Mouse (Mus musculus) limb, embryonic 11.5 days (tissue): ENCODE data around the gene Slc31a2. TPM values are rescaled to one million over a fixed set of nuclear protein-coding genes. Genes with fewer than 3 reads are reported as not detected.

ENCODE experiments used
- ATAC-seq: fragments of 200-750 bp; cut with Nextera tagmentation; 2 replicates; pipeline ENCODE4 v1.8.0; 2017; ENCODE audit warnings: low read depth; ENCODE audit not compliant: insufficient number of reproducible peaks, low FRiP score, low TSS enrichment
- DNase-seq: peaks from one replicate; pipeline ENCODE4 v3.0.0-alpha.2; 2015; ENCODE audit warnings: low spot score
- H3K27ac ChIP-seq: fragments of 300-500 bp; sonication (generic); replicated peaks from 2 replicates; pipeline ENCODE4 v1.5.1; 2014; ENCODE audit warnings: low read depth, mild to moderate bottlenecking, low read length
- H3K27me3 ChIP-seq: fragments of 300-500 bp; sonication (generic); 2 replicates; pipeline ENCODE4 v1.6.1; 2014; ENCODE audit warnings: mild to moderate bottlenecking, low read length, mixed read lengths; ENCODE audit not compliant: control insufficient read depth, insufficient read depth
- H3K36me3 ChIP-seq: fragments of 300-500 bp; sonication (generic); 2 replicates; pipeline ENCODE4 v1.6.1; 2014; ENCODE audit warnings: mild to moderate bottlenecking, low read length, moderate library complexity, mixed read lengths; ENCODE audit not compliant: control insufficient read depth, insufficient read depth
- H3K4me1 ChIP-seq: fragments of 300-500 bp; sonication (generic); 2 replicates; pipeline ENCODE4 v1.6.1; 2014; ENCODE audit warnings: low read length, mixed read lengths; ENCODE audit not compliant: control insufficient read depth, insufficient read depth
- H3K4me2 ChIP-seq: fragments of 300-500 bp; sonication (generic); 2 replicates; pipeline ENCODE4 v1.6.1; 2014; ENCODE audit warnings: low read depth, mild to moderate bottlenecking, moderate library complexity; ENCODE audit not compliant: severe bottlenecking
- H3K4me3 ChIP-seq: fragments of 300-500 bp; sonication (generic); 2 replicates; pipeline ENCODE4 v1.5.1; 2014; ENCODE audit warnings: low read depth, low read length
- H3K9ac ChIP-seq: fragments of 300-500 bp; sonication (generic); 2 replicates; pipeline ENCODE4 v1.6.1; 2014; ENCODE audit warnings: mild to moderate bottlenecking, low read length
- H3K9me3 ChIP-seq: fragments of 300-500 bp; sonication (generic); 2 replicates; pipeline ENCODE4 v1.6.1; 2016; ENCODE audit warnings: low read length; ENCODE audit not compliant: control insufficient read depth
- WGBS: fragments of 180-500 bp; shearing (Covaris S2); extraction: QIAGEN DNeasy Blood & Tissue Kit; methylation state at CpG from one replicate; pipeline ENCODE4 v1.1.7; 2014; 5-methylcytosine and 5-hydroxymethylcytosine counted together
- polyA plus RNA-seq: library from polyadenylated mRNA; unstranded; fragments of >200 nt; fragmentation: Nextera tagmentation; extraction: Ambion mirVana; gene quantifications from 2 replicates; pipeline ENCODE4 v1.2.1, GENCODE M21; 2014

Slc31a2 gene
- polyA plus RNA-seq, result 9.6 and 11.3 TPM in 2 replicates

- WGBS, result 49% methylated on average over 2 of the region's 2 CpGs
- no peaks in the 10 kb centered on the region for H3K4me1 ChIP-seq
- no peak within 1 kb of the TSS for H3K4me2 ChIP-seq
- H3K9ac ChIP-seq, result no peak within 1 kb of the TSS
- DNase-seq (no peak), ATAC-seq (no peak)
- no peaks in the 10 kb centered on the region for H3K36me3 ChIP-seq
- no peaks in the 10 kb centered on the region for H3K27me3 ChIP-seq
- no peak within 1 kb of the TSS for H3K4me3 ChIP-seq
- H3K27ac ChIP-seq, result no peak within 1 kb of the TSS
- H3K9me3 ChIP-seq, result no peaks in the 10 kb centered on the region
These were observed at the start of gene Slc31a2 for GRCm38 (mm10) chr4:62262276-62262675. Slc31a2 (plus strand) TSS chr4:62262562.

- no peak overlapping the region for H3K9ac ChIP-seq
- WGBS, result 84% methylated on average over 2 of the region's 2 CpGs
- no peak overlapping the region for H3K27ac ChIP-seq
- H3K9me3 ChIP-seq, result no peaks in the 10 kb centered on the region
- ATAC-seq (no peak), DNase-seq (no peak)
- peaks cover 2% of the 10 kb centered on the region; the same call in 1 of the 2 replicates for H3K4me1 ChIP-seq
- H3K36me3 ChIP-seq, result no peaks in the 10 kb centered on the region
- H3K27me3 ChIP-seq, result no peaks in the 10 kb centered on the region
- H3K4me3 ChIP-seq, result no peak overlapping the region
- no peak overlapping the region for H3K4me2 ChIP-seq
These were observed 48.9 kb upstream of the Slc31a2 start for GRCm38 (mm10) chr4:62213490-62213889.

GRCm38 (mm10) chr4:62228391-62228790 is 34.0 kb upstream of the Slc31a2 start:
- DNase-seq, result peak; percentile 68
- Histone ChIP-seq H3K4me2 (no peak overlapping the region), H3K27ac (no peak overlapping the region), H3K27me3 (no peaks in the 10 kb centered on the region), H3K36me3 (no peaks in the 10 kb centered on the region), H3K4me1 (no peaks in the 10 kb centered on the region), H3K4me3 (no peak overlapping the region), H3K9ac (no peak overlapping the region), H3K9me3 (no peaks in the 10 kb centered on the region)
- ATAC-seq, result no peak; the same call in 1 of the 2 replicates
- 44% methylated on average over 10 of the region's 10 CpGs for WGBS

GRCm38 (mm10) chr4:62229448-62229847 is 32.9 kb upstream of the Slc31a2 start:
- ATAC-seq (no peak), DNase-seq (peak; percentile 33)
- WGBS, result 90% methylated on average over 7 of the region's 7 CpGs
- no peaks in the 10 kb centered on the region for H3K4me1 ChIP-seq
- no peak overlapping the region for H3K4me2 ChIP-seq
- H3K9ac ChIP-seq, result no peak overlapping the region
- H3K4me3 ChIP-seq, result no peak overlapping the region
- no peaks in the 10 kb centered on the region for H3K36me3 ChIP-seq
- no peaks in the 10 kb centered on the region for H3K27me3 ChIP-seq
- no peaks in the 10 kb centered on the region for H3K9me3 ChIP-seq
- H3K27ac ChIP-seq, result no peak overlapping the region

DNA sequence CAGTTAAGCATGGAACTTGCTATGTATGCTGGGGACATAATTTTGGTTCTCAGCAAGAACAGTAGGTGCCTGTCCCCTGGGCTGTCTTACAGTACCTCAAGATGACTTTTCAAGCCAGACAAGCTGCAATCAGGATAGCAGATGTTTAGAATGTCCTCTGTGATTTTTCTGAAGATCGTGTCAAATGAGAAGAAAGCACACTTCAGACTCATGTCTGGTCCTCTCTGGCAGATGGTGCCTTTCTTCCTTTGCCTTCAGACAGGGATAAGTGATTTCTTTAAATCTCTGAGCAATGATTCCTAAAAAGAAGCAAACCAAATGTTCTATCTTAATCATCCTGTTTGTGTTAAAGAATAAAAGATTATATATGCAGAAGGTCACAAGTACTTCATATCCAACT is 32.2 kb upstream of the Slc31a2 start:
- no peak for DNase-seq
- ATAC-seq, result no peak
- 76% methylated on average over 1 of the region's 1 CpGs for WGBS
- Histone ChIP-seq H3K4me3 (no peak overlapping the region), H3K9me3 (no peaks in the 10 kb centered on the region), H3K4me2 (no peak overlapping the region), H3K36me3 (no peaks in the 10 kb centered on the region), H3K9ac (no peak overlapping the region), H3K27ac (no peak overlapping the region), H3K4me1 (no peaks in the 10 kb centered on the region), H3K27me3 (no peaks in the 10 kb centered on the region)

DNA sequence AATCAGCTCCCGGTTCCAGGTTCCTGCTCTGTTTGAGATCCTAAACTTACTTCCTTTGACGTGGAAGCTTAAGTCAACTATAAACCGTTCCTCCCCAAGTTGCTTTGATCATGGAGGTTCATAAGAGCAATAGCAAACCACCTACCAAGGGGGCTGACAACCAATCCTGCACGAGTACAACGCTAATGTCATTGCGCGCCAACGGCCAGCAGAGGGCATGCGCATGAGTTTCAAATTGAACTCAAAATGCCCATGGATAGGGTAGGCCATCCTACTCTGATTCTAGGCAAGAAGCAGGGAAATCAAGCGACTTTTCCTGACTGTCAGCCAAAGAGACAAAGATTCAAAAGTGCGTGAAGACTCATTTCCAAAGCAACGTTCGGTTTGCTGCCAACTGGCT is 31.6 kb upstream of the Slc31a2 start, which contains the start of gene Zfp37:
Gene Zfp37 (minus strand): TSS at position 279 of the 400 bp plus-strand sequence.
- DNase-seq (no peak), ATAC-seq (no peak)
- Histone ChIP-seq H3K4me1 (no peaks in the 10 kb centered on the region), H3K36me3 (no peaks in the 10 kb centered on the region), H3K4me2 (no peak within 1 kb of the TSS), H3K9ac (no peak within 1 kb of the TSS), H3K4me3 (no peak within 1 kb of the TSS), H3K27me3 (no peaks in the 10 kb centered on the region), H3K9me3 (no peaks in the 10 kb centered on the region), H3K27ac (no peak within 1 kb of the TSS)
- WGBS, result 67% methylated on average over 13 of the region's 13 CpGs

DNA sequence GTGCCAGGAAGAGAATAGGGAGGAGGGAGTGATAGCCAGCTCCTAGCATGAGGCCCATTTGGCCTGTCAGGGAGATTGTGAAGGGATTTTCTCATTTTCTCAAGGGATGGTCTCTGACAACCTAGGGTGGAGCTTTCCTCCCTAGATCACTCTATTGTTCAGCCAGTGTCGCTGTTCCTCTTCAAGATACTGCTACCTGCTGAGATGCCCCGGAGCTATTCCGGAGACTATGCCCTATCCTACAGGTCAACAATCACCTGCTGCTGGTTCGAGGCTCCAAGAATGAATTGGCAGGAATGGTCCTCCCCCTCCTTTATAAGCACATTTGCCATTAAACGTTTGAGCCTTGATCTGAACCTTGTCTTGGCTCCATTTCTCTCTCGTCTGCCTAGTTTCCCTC is 21.8 kb upstream of the Slc31a2 start:
- Histone ChIP-seq H3K4me1 (no peaks in the 10 kb centered on the region), H3K27me3 (no peaks in the 10 kb centered on the region), H3K9ac (no peak overlapping the region), H3K4me2 (no peak overlapping the region), H3K9me3 (no peaks in the 10 kb centered on the region), H3K27ac (no peak overlapping the region), H3K4me3 (no peak overlapping the region), H3K36me3 (no peaks in the 10 kb centered on the region)
- no peak for ATAC-seq
- 69% methylated on average over 6 of the region's 6 CpGs for WGBS
- DNase-seq, result no peak

- ATAC-seq, result no peak
- H3K4me2 ChIP-seq, result no peak overlapping the region
- no peaks in the 10 kb centered on the region for H3K4me1 ChIP-seq
- no peak overlapping the region for H3K4me3 ChIP-seq
- H3K27ac ChIP-seq, result no peak overlapping the region
- H3K27me3 ChIP-seq, result no peaks in the 10 kb centered on the region
- WGBS, result 46% methylated on average over 4 of the region's 4 CpGs
- no peaks in the 10 kb centered on the region for H3K9me3 ChIP-seq
- no peak overlapping the region for H3K9ac ChIP-seq
- no peaks in the 10 kb centered on the region for H3K36me3 ChIP-seq
- no peak for DNase-seq
These were observed 14.0 kb upstream of the Slc31a2 start for GRCm38 (mm10) chr4:62248328-62248727.

DNA sequence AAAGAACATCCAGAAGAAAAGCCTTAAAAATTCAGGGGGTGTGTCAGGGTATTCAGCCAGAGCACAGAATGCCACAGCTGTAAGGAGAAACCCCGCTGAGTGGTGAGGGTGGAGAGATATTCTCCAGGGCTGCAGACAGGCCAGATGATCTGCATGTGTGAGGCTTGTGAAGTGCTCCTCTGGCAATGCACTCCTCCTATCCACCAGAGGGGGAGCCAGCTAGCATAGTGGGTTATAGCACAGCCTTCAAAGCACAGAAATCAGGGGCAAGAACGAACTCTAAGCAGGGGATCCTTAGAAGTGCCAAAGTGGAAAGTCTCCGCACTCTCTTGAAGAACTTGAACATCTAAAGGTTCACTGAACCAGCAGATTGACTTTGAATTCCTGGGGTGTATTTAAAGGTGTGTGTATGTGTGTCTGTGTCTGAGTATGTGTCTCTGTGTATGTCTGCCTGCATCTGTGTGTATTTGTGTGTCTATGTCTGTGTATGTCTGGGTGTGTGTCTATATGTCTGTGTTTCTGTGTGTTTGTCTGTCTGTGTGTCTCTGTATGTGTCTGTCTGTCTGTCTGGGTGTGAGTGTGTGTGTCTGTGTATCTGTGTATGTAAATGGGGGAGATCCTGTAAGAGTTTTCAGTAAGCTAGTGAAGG is 11.3 kb upstream of the Slc31a2 start:
- Histone ChIP-seq H3K27me3 (no peaks in the 10 kb centered on the region), H3K4me3 (no peak overlapping the region), H3K4me2 (no peak overlapping the region), H3K9ac (no peak overlapping the region), H3K27ac (no peak overlapping the region), H3K9me3 (no peaks in the 10 kb centered on the region), H3K4me1 (no peaks in the 10 kb centered on the region), H3K36me3 (no peaks in the 10 kb centered on the region)
- ATAC-seq (no peak), DNase-seq (peak; percentile 25)
- WGBS, result 44% methylated on average over 3 of the region's 3 CpGs
